Mouse (Mus musculus) olfactory bulb, adult 2 months (tissue): ENCODE results near the gene Ssbp2.

Source experiments
- CTCF ChIP-seq: fragments of 200-500 bp; IDR thresholded peaks from 2 replicates; pipeline ENCODE4 v1.5.1; 2012; ENCODE audit warnings: low read depth, mild to moderate bottlenecking, low read length, moderate library complexity; ENCODE audit not compliant: insufficient read depth
- POLR2A ChIP-seq: fragments of 200-500 bp; IDR thresholded peaks from 2 replicates; pipeline ENCODE4 v1.6.1; 2012; ENCODE audit warnings: mild to moderate bottlenecking, low read depth, low read length, moderate library complexity; ENCODE audit not compliant: insufficient read depth

DNA sequence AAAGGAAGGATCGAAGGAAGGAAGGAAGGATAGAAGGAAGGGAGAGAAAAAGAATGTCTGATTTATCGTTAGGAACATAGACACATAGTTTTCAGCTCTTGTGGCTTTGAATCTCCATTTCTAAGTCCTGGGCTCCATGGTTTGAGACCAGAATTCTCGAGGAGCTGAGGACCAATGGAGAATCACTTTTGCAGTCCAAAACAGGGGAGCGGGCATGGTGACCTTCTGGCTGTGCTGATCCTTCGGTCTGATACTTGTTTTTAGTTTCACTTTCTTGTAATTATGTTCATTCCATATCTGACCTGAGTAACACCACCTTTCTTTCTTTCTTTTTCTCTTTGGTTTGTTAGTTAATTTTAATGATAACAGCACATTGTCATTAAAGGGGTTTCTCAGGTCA is 29.2 kb upstream of the Ssbp2 start:
- no peak for TF ChIP-seq CTCF
- TF ChIP-seq POLR2A = no peak
